Mouse (Mus musculus): ENCODE measurements at regions not wholly inside any gene's neighbourhood (a gene's known extent, or its start where the extent isn't known, plus 50 kb on each side); places are given as distances from the start of the nearest gene placed in this dataset.

DNA sequence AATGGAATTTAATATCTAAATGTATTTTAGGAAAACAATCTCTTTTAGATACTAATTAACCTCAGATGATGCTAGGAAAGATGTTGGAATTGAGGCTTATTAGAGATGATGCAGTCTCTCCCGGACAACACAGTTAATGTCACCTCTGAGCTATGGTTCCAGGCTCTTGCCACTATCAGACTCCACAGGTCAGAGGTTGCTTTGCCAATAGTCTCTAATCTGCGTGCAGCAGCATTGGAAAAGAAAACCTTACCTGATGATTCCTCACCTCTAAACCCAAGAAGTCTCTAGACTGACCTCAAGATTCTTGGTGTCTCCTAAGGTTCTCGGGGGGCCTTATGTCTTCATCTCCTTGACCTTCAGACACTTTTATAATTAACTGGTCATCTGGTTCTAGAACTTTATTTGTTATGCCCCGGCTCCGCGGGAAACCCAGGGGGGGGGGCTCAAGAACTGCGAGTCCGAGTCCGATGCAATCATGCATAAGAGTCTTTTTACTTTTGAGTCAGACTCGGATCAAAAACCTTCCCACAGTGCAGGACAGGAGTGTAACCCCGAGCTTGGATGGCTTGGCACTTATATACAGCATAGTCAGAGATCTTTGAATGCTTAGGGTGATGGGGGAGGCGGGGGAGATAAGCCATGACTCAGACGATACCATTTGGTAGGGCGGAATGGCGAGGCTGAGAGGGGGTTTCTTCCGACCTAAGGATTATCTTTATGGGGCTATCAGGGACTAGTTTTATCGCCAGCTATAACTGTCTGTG is 626.9 kb downstream of the Zfp706 start:
- ATAC-seq, result no peak

DNA sequence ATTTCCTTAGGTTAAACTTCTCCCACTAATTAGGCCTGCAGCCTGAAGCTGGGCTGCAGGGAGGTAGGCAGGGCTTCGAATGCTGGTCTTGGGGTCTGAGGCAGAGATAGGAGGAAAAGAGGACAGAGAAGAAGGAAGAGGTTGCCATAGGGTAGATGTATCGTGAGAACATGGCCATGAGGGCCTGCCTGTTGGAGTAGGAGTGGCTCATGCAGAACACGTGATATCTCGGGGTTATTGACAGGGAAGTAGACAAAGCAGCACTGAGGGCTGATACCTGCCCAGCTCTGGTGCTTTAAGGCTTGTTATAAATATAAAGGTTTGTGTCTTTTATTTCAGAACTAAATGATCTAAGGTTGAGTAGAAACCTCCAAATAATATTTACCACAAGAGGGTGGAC is 628.9 kb downstream of the Zfp706 start:
- no peak for ATAC-seq

GRCm38 (mm10) chr15:36376551-36376950 is 631.0 kb downstream of the Zfp706 start:
- no peak for ATAC-seq

- no peak for ATAC-seq
These were observed 632.1 kb downstream of the Zfp706 start for GRCm38 (mm10) chr15:36375549-36375885.

DNA sequence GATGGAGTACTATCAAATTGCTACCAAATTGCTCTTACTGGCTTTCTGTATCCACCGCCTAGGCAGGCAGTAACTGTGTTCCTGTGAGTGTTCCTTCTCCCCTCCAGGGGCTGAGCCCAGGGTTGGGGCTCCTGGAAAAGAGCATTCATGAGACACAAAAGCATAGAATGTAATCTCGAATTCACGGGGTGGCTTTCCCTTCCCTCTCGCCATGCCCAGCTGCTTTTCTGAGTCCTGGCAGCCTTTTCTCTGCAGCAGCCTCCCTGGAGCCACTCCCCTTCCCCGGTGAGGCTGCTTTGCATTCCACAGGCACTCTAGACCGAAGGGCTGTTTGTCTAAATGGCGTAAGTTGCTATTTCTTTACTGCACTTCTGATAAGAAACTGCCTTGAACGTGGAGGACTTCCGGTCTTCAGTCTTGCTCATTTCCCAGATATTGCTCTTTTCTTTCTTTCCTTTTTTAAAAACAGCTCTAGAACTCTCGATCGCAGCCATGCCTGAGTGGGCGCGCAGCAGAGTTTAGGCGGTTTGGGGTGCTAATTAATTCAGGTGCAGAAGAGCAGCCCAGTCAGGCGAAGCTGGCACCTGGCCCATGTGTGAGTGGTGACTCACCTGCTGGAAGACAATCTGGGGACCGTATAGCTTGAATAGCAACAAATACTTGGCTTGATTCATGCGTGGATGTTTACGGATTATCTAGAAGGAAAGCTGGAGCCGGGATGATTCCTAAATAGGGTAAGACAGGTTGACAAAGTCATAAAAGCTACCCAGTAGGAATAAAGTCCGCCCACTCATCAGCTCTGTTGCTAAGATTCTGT is 632.6 kb downstream of the Zfp706 start:
- peak; percentile 78 for ATAC-seq

- ATAC-seq, result peak; percentile 4
These were observed 633.5 kb downstream of the Zfp706 start for GRCm38 (mm10) chr15:36373900-36374611.

GRCm38 (mm10) chr15:36373481-36373880 is 634.1 kb downstream of the Zfp706 start:
- no peak for ATAC-seq

GRCm38 (mm10) chr15:36371382-36371781 is 636.2 kb downstream of the Zfp706 start:
- ATAC-seq, result peak; percentile 15

DNA sequence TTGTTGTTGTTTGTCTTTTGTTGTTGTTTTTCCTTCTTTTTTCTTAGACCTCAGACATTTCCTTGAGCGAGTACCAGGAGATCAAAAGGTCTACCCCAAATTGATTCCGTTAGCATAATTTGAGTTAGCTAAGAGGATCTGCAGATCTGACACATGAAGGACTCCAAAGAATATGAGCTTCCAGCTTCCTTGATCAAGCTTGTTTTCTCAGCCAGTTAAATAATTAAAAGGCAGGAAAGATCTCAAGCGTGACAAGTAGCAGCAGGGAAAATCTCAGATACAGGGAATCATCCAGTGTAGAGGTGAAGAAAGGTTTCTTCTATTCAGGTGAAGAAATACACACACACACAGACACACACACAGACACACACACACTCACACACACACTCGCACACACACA is 636.7 kb downstream of the Zfp706 start:
- no peak for ATAC-seq

GRCm38 (mm10) chr15:36367296-36367695 is 640.3 kb downstream of the Zfp706 start:
- ATAC-seq, result no peak

DNA sequence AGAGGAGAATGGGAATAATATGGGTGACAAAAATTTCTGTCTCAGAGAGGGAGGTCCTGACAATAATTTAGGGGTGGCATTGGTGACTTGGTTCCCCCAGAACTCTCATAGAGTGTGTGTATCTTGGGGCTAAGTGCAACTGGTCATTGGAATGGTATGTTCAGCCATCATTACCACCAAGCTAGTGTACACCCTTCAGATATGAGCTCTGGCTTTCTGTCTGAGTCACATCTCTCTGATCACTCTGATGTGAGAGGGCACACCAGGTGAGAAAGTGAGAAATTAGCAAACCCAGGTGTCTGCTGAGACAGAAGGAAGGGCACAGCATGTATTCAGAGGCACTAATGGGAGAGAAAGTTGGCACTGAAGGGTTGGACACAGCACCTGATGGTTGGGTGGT is 642.8 kb downstream of the Zfp706 start:
- no peak for ATAC-seq

GRCm38 (mm10) chr15:36364062-36364461 is 643.5 kb downstream of the Zfp706 start:
- ATAC-seq, result peak; percentile 80

- no peak for ATAC-seq
These were observed 644.5 kb downstream of the Zfp706 start for GRCm38 (mm10) chr15:36362911-36363565.

GRCm38 (mm10) chr15:36361522-36362148 is 645.9 kb downstream of the Zfp706 start:
- ATAC-seq, result peak; percentile 12

GRCm38 (mm10) chr15:36360694-36361521 is 646.7 kb downstream of the Zfp706 start:
- ATAC-seq, result peak; percentile 43

- ATAC-seq, result no peak
These were observed 651.7 kb downstream of the Zfp706 start for GRCm38 (mm10) chr15:36355851-36356250.

GRCm38 (mm10) chr15:36354545-36354944 is 653.0 kb downstream of the Zfp706 start:
- ATAC-seq, result no peak

DNA sequence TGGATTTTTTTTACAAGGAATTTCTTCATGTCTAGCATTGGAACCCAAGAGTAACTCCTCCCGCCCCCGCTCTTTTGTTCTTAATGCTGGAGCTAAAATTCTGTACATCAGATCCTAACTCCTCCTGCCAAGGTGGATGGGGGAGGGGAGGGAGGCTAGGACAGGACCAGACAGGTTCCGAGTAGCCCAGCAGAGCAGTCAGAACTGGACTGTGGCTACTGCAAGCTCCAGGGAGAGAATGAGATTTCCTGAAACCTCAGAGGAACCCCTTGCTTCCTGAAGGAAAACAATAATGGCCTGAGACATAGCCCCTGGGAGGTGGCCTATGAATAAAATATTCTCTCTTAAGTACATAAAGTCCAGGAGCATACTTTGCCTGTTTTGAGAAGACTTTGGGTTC is 653.8 kb downstream of the Zfp706 start:
- no peak for ATAC-seq

DNA sequence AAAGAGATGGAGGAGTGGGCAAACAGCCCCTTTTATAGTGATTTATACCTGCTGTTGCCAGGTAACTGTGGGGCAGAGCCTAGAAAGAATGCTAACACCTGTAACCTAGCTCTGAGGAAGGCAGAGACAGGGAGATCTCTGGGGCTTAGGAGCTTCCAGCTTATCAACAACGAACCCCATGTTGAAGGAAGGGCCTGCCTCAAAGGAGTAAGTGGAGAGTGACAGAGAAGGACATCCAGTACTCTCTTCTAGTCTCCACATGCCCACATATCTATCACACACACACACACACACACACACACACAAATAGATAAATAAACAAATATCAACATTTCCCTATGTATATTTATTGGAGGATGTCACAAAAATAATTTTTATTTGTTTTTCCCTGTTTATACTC is 654.6 kb downstream of the Zfp706 start:
- ATAC-seq, result no peak

- ATAC-seq, result no peak
These were observed 655.9 kb downstream of the Zfp706 start for GRCm38 (mm10) chr15:36351693-36352092.

GRCm38 (mm10) chr15:36348348-36348747 is 659.2 kb downstream of the Zfp706 start:
- no peak for ATAC-seq
